Mouse (Mus musculus): ENCODE measurements at regions not wholly inside any gene's neighbourhood (a gene's known extent, or its start where the extent isn't known, plus 50 kb on each side); places are given as distances from the start of the nearest gene placed in this dataset.
A peak's percentile ranks its signal among the peaks of the same experiment; 100 is the strongest.

GRCm38 (mm10) chr3:131965456-131966160, 119.5 kb upstream of the Dkk2 start:
- Histone ChIP-seq H3K27ac (ENCODE audit: control insufficient read depth, insufficient read depth, low read depth, low read length) (no peak overlapping the region), H3K4me1 (ENCODE audit: control insufficient read depth, insufficient read depth, low read length) (no peaks in the 10 kb centered on the region; the same call in 1 of the 2 replicates), H3K4me3 (ENCODE audit: control insufficient read depth, low read depth, low read length) (no peak overlapping the region), H3K27me3 (ENCODE audit: control insufficient read depth, insufficient read depth, low read length) (no peaks in the 10 kb centered on the region), H3K36me3 (ENCODE audit: control insufficient read depth, insufficient read depth, low read length) (no peaks in the 10 kb centered on the region)
- no peak for TF ChIP-seq POLR2A (IDR thresholded peaks at IDR 0.05; ENCODE audit: control insufficient read depth, low read depth, low read length)
- no peak for TF ChIP-seq CTCF (IDR thresholded peaks at IDR 0.05; ENCODE audit: control insufficient read depth, insufficient read depth, insufficient replicate concordance, low read depth, low read length)

GRCm38 (mm10) chr3:131967288-131967687, 117.8 kb upstream of the Dkk2 start:
- Histone ChIP-seq H3K4me1 (ENCODE audit: control insufficient read depth, insufficient read depth, low read length) (no peaks in the 10 kb centered on the region; the same call in 1 of the 2 replicates), H3K4me3 (ENCODE audit: control insufficient read depth, low read depth, low read length) (no peak overlapping the region), H3K36me3 (ENCODE audit: control insufficient read depth, insufficient read depth, low read length) (no peaks in the 10 kb centered on the region), H3K27ac (ENCODE audit: control insufficient read depth, insufficient read depth, low read depth, low read length) (no peak overlapping the region), H3K27me3 (ENCODE audit: control insufficient read depth, insufficient read depth, low read length) (no peaks in the 10 kb centered on the region)
- TF ChIP-seq POLR2A (IDR thresholded peaks at IDR 0.05; ENCODE audit: control insufficient read depth, low read depth, low read length) = no peak
- TF ChIP-seq CTCF (IDR thresholded peaks at IDR 0.05; ENCODE audit: control insufficient read depth, insufficient read depth, insufficient replicate concordance, low read depth, low read length) = no peak

GRCm38 (mm10) chr3:131970827-131971226, 114.3 kb upstream of the Dkk2 start:
- no peak for TF ChIP-seq POLR2A (IDR thresholded peaks at IDR 0.05; ENCODE audit: control insufficient read depth, low read depth, low read length)
- TF ChIP-seq CTCF (IDR thresholded peaks at IDR 0.05; ENCODE audit: control insufficient read depth, insufficient read depth, insufficient replicate concordance, low read depth, low read length) = no peak
- Histone ChIP-seq H3K4me1 (ENCODE audit: control insufficient read depth, insufficient read depth, low read length) (no peaks in the 10 kb centered on the region), H3K4me3 (ENCODE audit: control insufficient read depth, low read depth, low read length) (no peak overlapping the region), H3K27ac (ENCODE audit: control insufficient read depth, insufficient read depth, low read depth, low read length) (no peak overlapping the region), H3K27me3 (ENCODE audit: control insufficient read depth, insufficient read depth, low read length) (no peaks in the 10 kb centered on the region), H3K36me3 (ENCODE audit: control insufficient read depth, insufficient read depth, low read length) (no peaks in the 10 kb centered on the region)

GRCm38 (mm10) chr3:131975940-131976628, 109.0 kb upstream of the Dkk2 start:
- Histone ChIP-seq H3K27ac (ENCODE audit: control insufficient read depth, insufficient read depth, low read depth, low read length) (no peak overlapping the region), H3K4me3 (ENCODE audit: control insufficient read depth, low read depth, low read length) (no peak overlapping the region), H3K36me3 (ENCODE audit: control insufficient read depth, insufficient read depth, low read length) (no peaks in the 10 kb centered on the region), H3K4me1 (ENCODE audit: control insufficient read depth, insufficient read depth, low read length) (no peaks in the 10 kb centered on the region), H3K27me3 (ENCODE audit: control insufficient read depth, insufficient read depth, low read length) (no peaks in the 10 kb centered on the region)
- TF ChIP-seq CTCF (IDR thresholded peaks at IDR 0.05; ENCODE audit: control insufficient read depth, insufficient read depth, insufficient replicate concordance, low read depth, low read length) (peak; percentile 68; the same call in 1 of the 2 replicates), POLR2A (IDR thresholded peaks at IDR 0.05; ENCODE audit: control insufficient read depth, low read depth, low read length) (no peak)

- no peak overlapping the region for H3K27ac ChIP-seq (ENCODE audit: control insufficient read depth, insufficient read depth, low read depth, low read length)
- H3K4me1 ChIP-seq (ENCODE audit: control insufficient read depth, insufficient read depth, low read length) = 0 out of 2 replicates have a peak, but pooled peaks cover 2% of the 10 kb centered on the region
- no peaks in the 10 kb centered on the region for H3K27me3 ChIP-seq (ENCODE audit: control insufficient read depth, insufficient read depth, low read length)
- no peaks in the 10 kb centered on the region for H3K36me3 ChIP-seq (ENCODE audit: control insufficient read depth, insufficient read depth, low read length)
- TF ChIP-seq POLR2A (IDR thresholded peaks at IDR 0.05; ENCODE audit: control insufficient read depth, low read depth, low read length) (no peak), CTCF (IDR thresholded peaks at IDR 0.05; ENCODE audit: control insufficient read depth, insufficient read depth, insufficient replicate concordance, low read depth, low read length) (no peak)
- no peak overlapping the region for H3K4me3 ChIP-seq (ENCODE audit: control insufficient read depth, low read depth, low read length)
Observed at GRCm38 (mm10) chr3:131983292-131983691, 101.8 kb upstream of the Dkk2 start.

GRCm38 (mm10) chr3:131998838-131999613, 86.1 kb upstream of the Dkk2 start:
- no peak for TF ChIP-seq CTCF (IDR thresholded peaks at IDR 0.05; ENCODE audit: control insufficient read depth, insufficient read depth, insufficient replicate concordance, low read depth, low read length)
- TF ChIP-seq POLR2A (IDR thresholded peaks at IDR 0.05; ENCODE audit: control insufficient read depth, low read depth, low read length) = no peak
- Histone ChIP-seq H3K27me3 (ENCODE audit: control insufficient read depth, insufficient read depth, low read length) (no peaks in the 10 kb centered on the region), H3K4me3 (ENCODE audit: control insufficient read depth, low read depth, low read length) (no peak overlapping the region), H3K27ac (ENCODE audit: control insufficient read depth, insufficient read depth, low read depth, low read length) (no peak overlapping the region), H3K36me3 (ENCODE audit: control insufficient read depth, insufficient read depth, low read length) (no peaks in the 10 kb centered on the region), H3K4me1 (ENCODE audit: control insufficient read depth, insufficient read depth, low read length) (no peaks in the 10 kb centered on the region)

GRCm38 (mm10) chr3:132006191-132006590, 78.9 kb upstream of the Dkk2 start:
- H3K36me3 ChIP-seq (ENCODE audit: control insufficient read depth, insufficient read depth, low read length) = no peaks in the 10 kb centered on the region
- H3K27ac ChIP-seq (ENCODE audit: control insufficient read depth, insufficient read depth, low read depth, low read length) = no peak overlapping the region
- no peak for TF ChIP-seq POLR2A (IDR thresholded peaks at IDR 0.05; ENCODE audit: control insufficient read depth, low read depth, low read length)
- no peak for TF ChIP-seq CTCF (IDR thresholded peaks at IDR 0.05; ENCODE audit: control insufficient read depth, insufficient read depth, insufficient replicate concordance, low read depth, low read length)
- H3K4me3 ChIP-seq (ENCODE audit: control insufficient read depth, low read depth, low read length) = no peak overlapping the region
- no peaks in the 10 kb centered on the region for H3K4me1 ChIP-seq (ENCODE audit: control insufficient read depth, insufficient read depth, low read length)
- H3K27me3 ChIP-seq (ENCODE audit: control insufficient read depth, insufficient read depth, low read length) = no peaks in the 10 kb centered on the region
